Mouse (Mus musculus) olfactory bulb, adult 2 months (tissue): Measurements from ENCODE around the gene Kirrel3.

Experiments used
- CTCF ChIP-seq: fragments of 200-500 bp; IDR thresholded peaks from 2 replicates; pipeline ENCODE4 v1.5.1; 2012; ENCODE audit warnings: low read depth, mild to moderate bottlenecking, low read length, moderate library complexity; ENCODE audit not compliant: insufficient read depth
- POLR2A ChIP-seq: fragments of 200-500 bp; IDR thresholded peaks from 2 replicates; pipeline ENCODE4 v1.6.1; 2012; ENCODE audit warnings: mild to moderate bottlenecking, low read depth, low read length, moderate library complexity; ENCODE audit not compliant: insufficient read depth

DNA sequence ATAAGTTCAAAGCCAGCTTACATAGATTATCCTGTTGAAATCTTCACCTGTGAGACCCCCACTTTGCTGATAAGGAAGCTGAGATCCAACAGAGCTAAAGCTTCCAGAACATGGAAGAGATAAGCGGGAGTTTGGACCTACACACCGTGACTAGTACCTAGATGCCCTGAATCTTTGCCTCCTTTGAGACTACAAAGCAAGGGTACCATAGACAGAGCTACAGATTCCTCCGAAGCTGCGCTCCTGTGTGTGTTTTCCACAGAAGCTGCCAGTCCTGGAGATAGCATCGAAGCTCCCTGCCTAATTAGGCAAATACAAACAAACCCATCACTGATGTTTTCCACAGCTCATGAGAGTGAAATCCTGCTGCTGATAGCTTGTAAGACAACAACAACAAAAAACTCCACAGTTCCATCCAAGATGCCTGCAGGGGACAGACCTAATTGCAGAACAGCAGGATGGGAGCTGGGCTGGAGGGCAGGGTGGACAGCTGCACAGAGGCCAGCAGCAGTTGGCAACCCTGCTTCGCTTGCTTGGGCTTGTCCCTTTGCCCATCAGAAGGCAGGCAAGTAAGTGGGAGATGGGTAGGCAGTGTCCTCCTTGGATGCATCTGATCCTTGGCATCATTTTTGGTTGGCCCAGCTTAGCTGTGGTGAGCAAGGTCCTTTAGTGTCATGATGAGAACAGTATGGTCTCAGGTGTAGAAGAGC lies 456.6 kb downstream of the Kirrel3 start:
- TF ChIP-seq POLR2A: no peak
- TF ChIP-seq CTCF: no peak
